Mouse (Mus musculus): ENCODE data around the gene Gm45716. TPM values are rescaled to one million over a fixed set of nuclear protein-coding genes. Genes with fewer than 3 reads are reported as not detected.

The Gm45716 gene
- polyA plus RNA-seq, 1 experiment from 2014 or later = 7.3 TPM

- DNase-seq (ENCODE audit: low spot score) = no peak
- 55% methylated on average over 20 of the region's 20 CpGs for WGBS
- Histone ChIP-seq H3K36me3 (ENCODE audit: control insufficient read depth, insufficient read depth, low read length) (no peaks in the 10 kb centered on the region), H3K4me1 (replicated peaks; ENCODE audit: control insufficient read depth, insufficient read depth, low read length) (no peaks in the 10 kb centered on the region), H3K4me2 (peak overlapping the region; percentile 47), H3K4me3 (ENCODE audit: low read depth, low read length) (peak overlapping the region; percentile 15; the same call in 1 of the 2 replicates), H3K9ac (ENCODE audit: low read depth, low read length) (no peak overlapping the region), H3K27ac (ENCODE audit: low read depth, low read length) (no peak overlapping the region), H3K27me3 (replicated peaks; ENCODE audit: control insufficient read depth, insufficient read depth, low read length) (no peaks in the 10 kb centered on the region), H3K9me3 (ENCODE audit: control insufficient read depth, low read length) (no peaks in the 10 kb centered on the region)
- ATAC-seq (replicated peaks; ENCODE audit: low FRiP score) = no peak
Measured at GRCm38 (mm10) chr11:90169200-90170013, 18.1 kb upstream of the Gm45716 start.

- H3K9me3 ChIP-seq (ENCODE audit: control insufficient read depth, low read length) = no peaks in the 10 kb centered on the region
- peak overlapping the region; percentile 47 for H3K4me2 ChIP-seq
- ATAC-seq (replicated peaks; ENCODE audit: low FRiP score) (peak; percentile 56), DNase-seq (ENCODE audit: low spot score) (peak; percentile 51)
- H3K27me3 ChIP-seq (replicated peaks; ENCODE audit: control insufficient read depth, insufficient read depth, low read length) = no peaks in the 10 kb centered on the region
- H3K27ac ChIP-seq (ENCODE audit: low read depth, low read length) = no peak overlapping the region
- H3K4me1 ChIP-seq (replicated peaks; ENCODE audit: control insufficient read depth, insufficient read depth, low read length) = no peaks in the 10 kb centered on the region
- H3K36me3 ChIP-seq (ENCODE audit: control insufficient read depth, insufficient read depth, low read length) = no peaks in the 10 kb centered on the region
- WGBS = 2% methylated on average over 7 of the region's 7 CpGs
- H3K9ac ChIP-seq (ENCODE audit: low read depth, low read length) = no peak overlapping the region
- H3K4me3 ChIP-seq (ENCODE audit: low read depth, low read length) = peak overlapping the region; percentile 15; the same call in 1 of the 2 replicates
Measured at GRCm38 (mm10) chr11:90170014-90170320, 17.5 kb upstream of the Gm45716 start.

- Histone ChIP-seq H3K9ac (ENCODE audit: low read depth, low read length) (no peak overlapping the region), H3K9me3 (ENCODE audit: control insufficient read depth, low read length) (no peaks in the 10 kb centered on the region), H3K36me3 (ENCODE audit: control insufficient read depth, insufficient read depth, low read length) (no peaks in the 10 kb centered on the region), H3K4me1 (replicated peaks; ENCODE audit: control insufficient read depth, insufficient read depth, low read length) (no peaks in the 10 kb centered on the region), H3K27me3 (replicated peaks; ENCODE audit: control insufficient read depth, insufficient read depth, low read length) (no peaks in the 10 kb centered on the region), H3K27ac (ENCODE audit: low read depth, low read length) (no peak overlapping the region), H3K4me2 (no peak overlapping the region), H3K4me3 (ENCODE audit: low read depth, low read length) (no peak overlapping the region)
- DNase-seq (ENCODE audit: low spot score) (no peak), ATAC-seq (replicated peaks; ENCODE audit: low FRiP score) (no peak)
- WGBS = 83% methylated on average over 6 of the region's 6 CpGs
Measured at GRCm38 (mm10) chr11:90172331-90172730, 15.2 kb upstream of the Gm45716 start.

GRCm38 (mm10) chr11:90175634-90176300, 11.7 kb upstream of the Gm45716 start:
- Histone ChIP-seq H3K27me3 (replicated peaks; ENCODE audit: control insufficient read depth, insufficient read depth, low read length) (no peaks in the 10 kb centered on the region), H3K36me3 (ENCODE audit: control insufficient read depth, insufficient read depth, low read length) (no peaks in the 10 kb centered on the region), H3K9ac (ENCODE audit: low read depth, low read length) (no peak overlapping the region), H3K4me3 (ENCODE audit: low read depth, low read length) (no peak overlapping the region), H3K9me3 (ENCODE audit: control insufficient read depth, low read length) (no peaks in the 10 kb centered on the region), H3K4me2 (no peak overlapping the region), H3K4me1 (replicated peaks; ENCODE audit: control insufficient read depth, insufficient read depth, low read length) (no peaks in the 10 kb centered on the region), H3K27ac (ENCODE audit: low read depth, low read length) (no peak overlapping the region)
- ATAC-seq (replicated peaks; ENCODE audit: low FRiP score) = no peak
- DNase-seq (ENCODE audit: low spot score) = no peak
- 87% methylated on average over 14 of the region's 14 CpGs for WGBS

GRCm38 (mm10) chr11:90177389-90177788, 10.1 kb upstream of the Gm45716 start:
- Histone ChIP-seq H3K9me3 (ENCODE audit: control insufficient read depth, low read length) (no peaks in the 10 kb centered on the region), H3K4me1 (replicated peaks; ENCODE audit: control insufficient read depth, insufficient read depth, low read length) (no peaks in the 10 kb centered on the region), H3K36me3 (ENCODE audit: control insufficient read depth, insufficient read depth, low read length) (no peaks in the 10 kb centered on the region), H3K4me3 (ENCODE audit: low read depth, low read length) (no peak overlapping the region), H3K9ac (ENCODE audit: low read depth, low read length) (no peak overlapping the region), H3K27ac (ENCODE audit: low read depth, low read length) (no peak overlapping the region), H3K27me3 (replicated peaks; ENCODE audit: control insufficient read depth, insufficient read depth, low read length) (no peaks in the 10 kb centered on the region), H3K4me2 (no peak overlapping the region)
- ATAC-seq (replicated peaks; ENCODE audit: low FRiP score) (no peak), DNase-seq (ENCODE audit: low spot score) (no peak)
- WGBS = 77% methylated on average over 6 of the region's 6 CpGs

- H3K9ac ChIP-seq (ENCODE audit: low read depth, low read length) = no peak overlapping the region
- H3K4me1 ChIP-seq (replicated peaks; ENCODE audit: control insufficient read depth, insufficient read depth, low read length) = no peaks in the 10 kb centered on the region
- no peak for DNase-seq (ENCODE audit: low spot score)
- WGBS = 19% methylated on average over 2 of the region's 2 CpGs
- no peak overlapping the region for H3K27ac ChIP-seq (ENCODE audit: low read depth, low read length)
- no peaks in the 10 kb centered on the region for H3K27me3 ChIP-seq (replicated peaks; ENCODE audit: control insufficient read depth, insufficient read depth, low read length)
- H3K36me3 ChIP-seq (ENCODE audit: control insufficient read depth, insufficient read depth, low read length) = no peaks in the 10 kb centered on the region
- H3K4me2 ChIP-seq = no peak overlapping the region
- ATAC-seq (replicated peaks; ENCODE audit: low FRiP score) = no peak
- H3K4me3 ChIP-seq (ENCODE audit: low read depth, low read length) = no peak overlapping the region
- no peaks in the 10 kb centered on the region for H3K9me3 ChIP-seq (ENCODE audit: control insufficient read depth, low read length)
Measured at GRCm38 (mm10) chr11:90183361-90183760, 4.1 kb upstream of the Gm45716 start.

- Histone ChIP-seq H3K27ac (ENCODE audit: low read depth, low read length) (no peak overlapping the region), H3K4me3 (ENCODE audit: low read depth, low read length) (no peak overlapping the region), H3K4me1 (replicated peaks; ENCODE audit: control insufficient read depth, insufficient read depth, low read length) (no peaks in the 10 kb centered on the region), H3K9ac (ENCODE audit: low read depth, low read length) (no peak overlapping the region), H3K9me3 (ENCODE audit: control insufficient read depth, low read length) (no peaks in the 10 kb centered on the region), H3K27me3 (replicated peaks; ENCODE audit: control insufficient read depth, insufficient read depth, low read length) (no peaks in the 10 kb centered on the region), H3K4me2 (no peak overlapping the region), H3K36me3 (ENCODE audit: control insufficient read depth, insufficient read depth, low read length) (no peaks in the 10 kb centered on the region)
- DNase-seq (ENCODE audit: low spot score) (no peak), ATAC-seq (replicated peaks; ENCODE audit: low FRiP score) (no peak)
- WGBS = 64% methylated on average over 4 of the region's 4 CpGs
Measured at GRCm38 (mm10) chr11:90184756-90185155, 2.7 kb upstream of the Gm45716 start.

GRCm38 (mm10) chr11:90190156-90190555, 2.7 kb downstream of the Gm45716 start:
- Histone ChIP-seq H3K9ac (ENCODE audit: low read depth, low read length) (no peak overlapping the region), H3K4me2 (no peak overlapping the region), H3K36me3 (ENCODE audit: control insufficient read depth, insufficient read depth, low read length) (no peaks in the 10 kb centered on the region), H3K27me3 (replicated peaks; ENCODE audit: control insufficient read depth, insufficient read depth, low read length) (no peaks in the 10 kb centered on the region), H3K4me1 (replicated peaks; ENCODE audit: control insufficient read depth, insufficient read depth, low read length) (no peaks in the 10 kb centered on the region), H3K9me3 (ENCODE audit: control insufficient read depth, low read length) (no peaks in the 10 kb centered on the region), H3K27ac (ENCODE audit: low read depth, low read length) (no peak overlapping the region), H3K4me3 (ENCODE audit: low read depth, low read length) (no peak overlapping the region)
- ATAC-seq (replicated peaks; ENCODE audit: low FRiP score) (no peak), DNase-seq (ENCODE audit: low spot score) (no peak)
- WGBS = 92% methylated on average over 3 of the region's 3 CpGs

GRCm38 (mm10) chr11:90194946-90195345, 7.5 kb downstream of the Gm45716 start:
- no peak for ATAC-seq (replicated peaks; ENCODE audit: low FRiP score)
- 73% methylated on average over 1 of the region's 1 CpGs for WGBS
- H3K9me3 ChIP-seq (ENCODE audit: control insufficient read depth, low read length) = no peaks in the 10 kb centered on the region
- no peak overlapping the region for H3K27ac ChIP-seq (ENCODE audit: low read depth, low read length)
- H3K4me2 ChIP-seq = no peak overlapping the region
- H3K36me3 ChIP-seq (ENCODE audit: control insufficient read depth, insufficient read depth, low read length) = no peaks in the 10 kb centered on the region
- no peak overlapping the region for H3K4me3 ChIP-seq (ENCODE audit: low read depth, low read length)
- H3K27me3 ChIP-seq (replicated peaks; ENCODE audit: control insufficient read depth, insufficient read depth, low read length) = no peaks in the 10 kb centered on the region
- DNase-seq (ENCODE audit: low spot score) = no peak
- H3K4me1 ChIP-seq (replicated peaks; ENCODE audit: control insufficient read depth, insufficient read depth, low read length) = no peaks in the 10 kb centered on the region
- no peak overlapping the region for H3K9ac ChIP-seq (ENCODE audit: low read depth, low read length)
